Mouse (Mus musculus): ENCODE results near the gene Cfap74. TPM values are rescaled to one million over a fixed set of nuclear protein-coding genes. Genes with fewer than 3 reads are reported as not detected.

The Cfap74 gene
- total and polyA plus RNA-seq, 3 experiments: 0.26 to 0.78 (median 0.32) TPM

- intact Hi-C loops (cut with DNase I): no loop called here
- Histone ChIP-seq H3K36me3 (ENCODE audit: control insufficient read depth, insufficient read depth, low read length) (no peaks in the 10 kb centered on the region), H3K27ac (no peak overlapping the region), H3K4me3 (no peak overlapping the region), H3K27me3 (ENCODE audit: control insufficient read depth, insufficient read depth, low read length) (no peaks in the 10 kb centered on the region), H3K79me2 (replicated peaks; ENCODE audit: control insufficient read depth, insufficient read depth, low read length) (no peaks in the 10 kb centered on the region), H3K9ac (ENCODE audit: low read depth, low read length) (no peak overlapping the region), H3K4me1 (ENCODE audit: control insufficient read depth, insufficient read depth, low read length) (peaks cover 5% of the 10 kb centered on the region; the same call in 1 of the 2 replicates)
- TF ChIP-seq CTCF (IDR thresholded peaks at IDR 0.05) (no peak), EP300 (IDR thresholded peaks at IDR 0.05; ENCODE audit: insufficient read depth, low read depth, low read length) (no peak), POLR2A (IDR thresholded peaks at IDR 0.05; ENCODE audit: insufficient read depth, low read depth, low read length) (no peak)
- DNase-seq: no peak
These were observed 19.5 kb downstream of the Cfap74 start for GRCm38 (mm10) chr4:155428442-155428841.

- no peaks in the 10 kb centered on the region for H3K79me2 ChIP-seq (replicated peaks; ENCODE audit: control insufficient read depth, insufficient read depth, low read length)
- no peak for DNase-seq
- TF ChIP-seq CTCF (IDR thresholded peaks at IDR 0.05) (no peak), POLR2A (IDR thresholded peaks at IDR 0.05; ENCODE audit: insufficient read depth, low read depth, low read length) (no peak), EP300 (IDR thresholded peaks at IDR 0.05; ENCODE audit: insufficient read depth, low read depth, low read length) (no peak)
- no peaks in the 10 kb centered on the region for H3K27me3 ChIP-seq (ENCODE audit: control insufficient read depth, insufficient read depth, low read length)
- peaks cover 7% of the 10 kb centered on the region for H3K4me1 ChIP-seq (ENCODE audit: control insufficient read depth, insufficient read depth, low read length)
- no peak overlapping the region for H3K9ac ChIP-seq (ENCODE audit: low read depth, low read length)
- H3K27ac ChIP-seq: no peak overlapping the region
- no peaks in the 10 kb centered on the region for H3K36me3 ChIP-seq (ENCODE audit: control insufficient read depth, insufficient read depth, low read length)
- H3K4me3 ChIP-seq: no peak overlapping the region
- 76% methylated on average over 3 of the region's 3 CpGs for WGBS
- intact Hi-C loops (cut with DNase I): no loop called here
These were observed 20.2 kb downstream of the Cfap74 start for GRCm38 (mm10) chr4:155429202-155429601.

DNA sequence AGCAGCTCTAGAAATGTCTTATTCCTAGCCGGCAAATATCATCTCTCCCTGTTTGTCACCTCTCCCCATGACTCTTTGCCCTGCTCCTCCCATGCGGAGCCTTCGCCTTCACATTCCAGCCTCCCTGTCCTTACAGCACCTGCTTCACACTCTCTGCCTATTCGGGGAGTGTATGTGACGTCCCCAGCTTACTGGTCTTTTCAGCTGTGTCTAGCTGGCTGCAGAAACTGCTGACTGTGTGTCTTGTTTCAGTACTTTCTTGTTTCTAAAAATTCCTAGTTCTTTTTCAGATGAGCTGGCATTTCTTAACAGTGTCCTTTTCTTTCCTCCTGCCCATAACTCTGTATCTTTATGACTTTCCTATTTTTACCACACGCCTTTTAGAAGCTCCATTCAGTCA is 23.4 kb downstream of the Cfap74 start:
- WGBS: 76% methylated on average over 6 of the region's 6 CpGs
- intact Hi-C loops (cut with DNase I): no loop called here
- peaks cover 9% of the 10 kb centered on the region for H3K4me1 ChIP-seq (ENCODE audit: control insufficient read depth, insufficient read depth, low read length)
- H3K9ac ChIP-seq (ENCODE audit: low read depth, low read length): no peak overlapping the region
- no peak for TF ChIP-seq POLR2A (IDR thresholded peaks at IDR 0.05; ENCODE audit: insufficient read depth, low read depth, low read length)
- TF ChIP-seq EP300 (IDR thresholded peaks at IDR 0.05; ENCODE audit: insufficient read depth, low read depth, low read length): no peak
- no peak for TF ChIP-seq CTCF (IDR thresholded peaks at IDR 0.05)
- no peaks in the 10 kb centered on the region for H3K36me3 ChIP-seq (ENCODE audit: control insufficient read depth, insufficient read depth, low read length)
- H3K79me2 ChIP-seq (replicated peaks; ENCODE audit: control insufficient read depth, insufficient read depth, low read length): no peaks in the 10 kb centered on the region
- H3K27me3 ChIP-seq (ENCODE audit: control insufficient read depth, insufficient read depth, low read length): no peaks in the 10 kb centered on the region
- H3K4me3 ChIP-seq: no peak overlapping the region
- DNase-seq: no peak
- H3K27ac ChIP-seq: no peak overlapping the region

DNA sequence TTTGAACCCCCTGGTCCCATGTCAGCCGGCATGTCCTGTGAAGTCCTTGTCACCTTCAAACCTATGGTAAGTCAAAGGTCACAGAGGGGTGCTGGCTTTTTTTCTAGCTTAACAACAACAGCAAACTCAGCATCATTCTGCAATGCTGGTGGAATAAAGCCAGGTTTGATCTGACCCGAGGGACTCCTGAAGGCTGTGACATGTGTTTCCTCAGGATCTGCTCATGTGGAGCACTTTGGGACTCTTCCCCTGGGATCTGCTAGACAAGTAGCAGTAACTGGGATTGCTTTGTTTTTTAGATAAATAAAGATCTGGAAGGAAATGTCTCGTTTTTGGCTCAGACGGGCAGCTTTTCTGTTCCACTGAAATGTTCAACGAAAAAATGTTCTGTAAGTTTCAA is 25.0 kb downstream of the Cfap74 start:
- no peak overlapping the region for H3K4me3 ChIP-seq
- TF ChIP-seq CTCF (IDR thresholded peaks at IDR 0.05): no peak
- 0 out of 2 replicates have a peak, but pooled peaks have one; percentile 24 for TF ChIP-seq EP300 (IDR thresholded peaks at IDR 0.05; ENCODE audit: insufficient read depth, low read depth, low read length)
- no peak for TF ChIP-seq POLR2A (IDR thresholded peaks at IDR 0.05; ENCODE audit: insufficient read depth, low read depth, low read length)
- no peaks in the 10 kb centered on the region for H3K36me3 ChIP-seq (ENCODE audit: control insufficient read depth, insufficient read depth, low read length)
- 24% methylated on average over 5 of the region's 5 CpGs for WGBS
- no peaks in the 10 kb centered on the region for H3K27me3 ChIP-seq (ENCODE audit: control insufficient read depth, insufficient read depth, low read length)
- H3K79me2 ChIP-seq (replicated peaks; ENCODE audit: control insufficient read depth, insufficient read depth, low read length): no peaks in the 10 kb centered on the region
- no peak overlapping the region for H3K9ac ChIP-seq (ENCODE audit: low read depth, low read length)
- no peak overlapping the region for H3K27ac ChIP-seq
- H3K4me1 ChIP-seq (ENCODE audit: control insufficient read depth, insufficient read depth, low read length): peaks cover 9% of the 10 kb centered on the region
- intact Hi-C loops (cut with DNase I): no loop called here
- no peak for DNase-seq

- H3K4me1 ChIP-seq (ENCODE audit: control insufficient read depth, insufficient read depth, low read length): no peaks in the 10 kb centered on the region
- DNase-seq: no peak
- no peak overlapping the region for H3K4me3 ChIP-seq
- no peak overlapping the region for H3K9ac ChIP-seq (ENCODE audit: low read depth, low read length)
- WGBS: 65% methylated on average over 3 of the region's 3 CpGs
- no peaks in the 10 kb centered on the region for H3K79me2 ChIP-seq (replicated peaks; ENCODE audit: control insufficient read depth, insufficient read depth, low read length)
- no peaks in the 10 kb centered on the region for H3K36me3 ChIP-seq (ENCODE audit: control insufficient read depth, insufficient read depth, low read length)
- intact Hi-C loops (cut with DNase I): no loop called here
- TF ChIP-seq CTCF (IDR thresholded peaks at IDR 0.05) (no peak), POLR2A (IDR thresholded peaks at IDR 0.05; ENCODE audit: insufficient read depth, low read depth, low read length) (no peak), EP300 (IDR thresholded peaks at IDR 0.05; ENCODE audit: insufficient read depth, low read depth, low read length) (no peak)
- H3K27ac ChIP-seq: no peak overlapping the region
- H3K27me3 ChIP-seq (ENCODE audit: control insufficient read depth, insufficient read depth, low read length): no peaks in the 10 kb centered on the region
These were observed 33.8 kb downstream of the Cfap74 start for GRCm38 (mm10) chr4:155442808-155443207.

DNA sequence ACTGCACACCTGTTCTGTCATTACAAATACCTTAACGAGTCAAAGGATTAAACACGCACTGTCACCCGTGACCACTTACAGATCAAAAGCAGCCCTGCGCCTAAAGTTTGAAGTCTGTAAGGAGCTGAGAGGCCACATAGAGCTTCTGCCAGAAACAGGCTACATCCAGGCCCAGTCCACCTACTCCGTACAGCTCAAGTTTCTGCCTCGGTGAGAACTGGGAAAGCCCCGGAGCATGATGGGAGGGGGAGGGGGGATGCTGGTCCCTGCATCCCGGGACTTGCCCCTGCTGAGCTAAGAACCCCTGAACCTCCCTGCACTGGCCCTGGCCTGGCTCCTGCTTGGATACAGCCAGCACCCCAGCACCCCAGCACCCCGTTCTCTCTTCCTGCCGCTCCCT is 42.6 kb downstream of the Cfap74 start:
- intact Hi-C loops (cut with DNase I): no loop called here
- DNase-seq: no peak
- Histone ChIP-seq H3K27me3 (ENCODE audit: control insufficient read depth, insufficient read depth, low read length) (no peaks in the 10 kb centered on the region), H3K4me1 (ENCODE audit: control insufficient read depth, insufficient read depth, low read length) (no peaks in the 10 kb centered on the region), H3K36me3 (ENCODE audit: control insufficient read depth, insufficient read depth, low read length) (no peaks in the 10 kb centered on the region), H3K9ac (ENCODE audit: low read depth, low read length) (no peak overlapping the region), H3K4me3 (no peak overlapping the region), H3K27ac (no peak overlapping the region), H3K79me2 (replicated peaks; ENCODE audit: control insufficient read depth, insufficient read depth, low read length) (no peaks in the 10 kb centered on the region)
- 44% methylated on average over 10 of the region's 10 CpGs for WGBS
- TF ChIP-seq CTCF (IDR thresholded peaks at IDR 0.05) (no peak), POLR2A (IDR thresholded peaks at IDR 0.05; ENCODE audit: insufficient read depth, low read depth, low read length) (no peak), EP300 (IDR thresholded peaks at IDR 0.05; ENCODE audit: insufficient read depth, low read depth, low read length) (no peak)
